Comparison of ENCODE assay signal across 22 mouse cellular contexts in genomic region chr6:6660072-6660471, GRCm38 (mm10).
A peak's percentile ranks its signal among the peaks of the same experiment; 100 is the strongest.
DNase-seq lines count a peak whose midpoint lies in the region; ATAC-seq and TF ChIP-seq lines count a peak whose summit lies in the region.
"Had no signal": no experiment of that assay in that cellular context is flagged by ENCODE, and none has a peak within 500 bp of the region (broad histone marks: within the 10 kb centered on the region; RNA-seq: fewer than 3 reads in every experiment).

No protein-coding gene starts in this region.

- DNase-seq in forebrain, embryonic 14.5 days (ENCODE audit: low spot score), result peak; percentile 37
- no peak for DNase-seq in forebrain, postnatal 0 days
- DNase-seq in forebrain, embryonic 10.5 days (ENCODE audit: extremely low spot score, low spot score), result no peak
- peak; percentile 53 for DNase-seq in brain, embryonic 14.5 days (ENCODE audit: low read depth)
- no peak for DNase-seq in lung, adult 18-20 months
- DNase-seq: adrenal gland, adult 2 months; adrenal gland, adult 8-10 months; adrenal gland, postnatal 10 days; adrenal gland, postnatal 14 days; adrenal gland, postnatal 25 days; adrenal gland, postnatal 36 days; B cell, adult 2 months; cerebellum, adult 11 months; cerebellum, adult 11-12 months; cerebellum, adult 18-20 months; cerebellum, adult 2 months had no signal

- H3K9me3 ChIP-seq in forebrain, embryonic 14.5 days (replicated peaks; ENCODE audit: control insufficient read depth, low read length), result no peaks in the 10 kb centered on the region
- no peaks in the 10 kb centered on the region for H3K9me3 ChIP-seq in forebrain, embryonic 15.5 days
- no peaks in the 10 kb centered on the region for H3K9me3 ChIP-seq in forebrain, postnatal 0 days (ENCODE audit: low read length)
- no peaks in the 10 kb centered on the region for H3K9me3 ChIP-seq in forebrain, embryonic 10.5 days
- H3K9me3 ChIP-seq: G1E had no signal

- no peaks in the 10 kb centered on the region for H3K36me3 ChIP-seq in forebrain, embryonic 14.5 days (ENCODE audit: control insufficient read depth, insufficient read depth, low read length)
- no peaks in the 10 kb centered on the region for H3K36me3 ChIP-seq in forebrain, embryonic 15.5 days
- H3K36me3 ChIP-seq in forebrain, postnatal 0 days (ENCODE audit: insufficient read depth), result no peaks in the 10 kb centered on the region
- no peaks in the 10 kb centered on the region for H3K36me3 ChIP-seq in forebrain, embryonic 10.5 days (replicated peaks)
- H3K36me3 ChIP-seq: G1E had no signal

- no peak for TF ChIP-seq CTCF in forebrain, postnatal 0 days (IDR thresholded peaks at IDR 0.05; ENCODE audit: low read depth)
- TF ChIP-seq CTCF in brain, embryonic 14.5 days (IDR thresholded peaks at IDR 0.05; ENCODE audit: borderline replicate concordance, extremely low read depth, insufficient read depth, insufficient read length), result no peak

- 45% methylated on average over 5 of the region's 5 CpGs for WGBS in forebrain, embryonic 14.5 days
- 43% methylated on average over 5 of the region's 5 CpGs for WGBS in forebrain, embryonic 15.5 days
- 36% methylated on average over 5 of the region's 5 CpGs for WGBS in forebrain, postnatal 0 days
- 72% methylated on average over 5 of the region's 5 CpGs for whole genome bisulfite sequencing in forebrain, embryonic 10.5 days

- no peak for TF ChIP-seq POLR2A in brain, embryonic 14.5 days (IDR thresholded peaks at IDR 0.05; ENCODE audit: borderline replicate concordance, extremely low read depth, insufficient read depth, insufficient read length, poor library complexity, severe bottlenecking)

- no peaks in the 10 kb centered on the region for H3K4me1 ChIP-seq in forebrain, embryonic 14.5 days (ENCODE audit: control insufficient read depth, insufficient read depth, low read length)
- H3K4me1 ChIP-seq in forebrain, embryonic 15.5 days, result 0 out of 2 replicates have a peak, but pooled peaks cover 5% of the 10 kb centered on the region
- no peaks in the 10 kb centered on the region for H3K4me1 ChIP-seq in forebrain, postnatal 0 days (ENCODE audit: insufficient read depth)
- H3K4me1 ChIP-seq in forebrain, embryonic 10.5 days, result peaks cover 2% of the 10 kb centered on the region; the same call in 1 of the 2 replicates

- H3K4me3 ChIP-seq in forebrain, embryonic 14.5 days (ENCODE audit: low read depth, low read length), result no peak overlapping the region
- no peak overlapping the region for H3K4me3 ChIP-seq in forebrain, embryonic 15.5 days
- H3K4me3 ChIP-seq in forebrain, postnatal 0 days (ENCODE audit: low read depth, low read length), result no peak overlapping the region
- H3K4me3 ChIP-seq in forebrain, embryonic 10.5 days, result no peak overlapping the region

- no peak overlapping the region for H3K27ac ChIP-seq in forebrain, embryonic 14.5 days (ENCODE audit: low read depth, low read length)
- H3K27ac ChIP-seq in forebrain, embryonic 15.5 days (replicated peaks), result no peak overlapping the region
- H3K27ac ChIP-seq in forebrain, postnatal 0 days (ENCODE audit: low read depth, low read length), result no peak overlapping the region
- no peak overlapping the region for H3K27ac ChIP-seq in forebrain, embryonic 10.5 days

- H3K4me2 ChIP-seq in forebrain, embryonic 14.5 days (ENCODE audit: low read length), result no peak overlapping the region
- H3K4me2 ChIP-seq in forebrain, embryonic 15.5 days (replicated peaks), result no peak overlapping the region
- H3K4me2 ChIP-seq in forebrain, postnatal 0 days (ENCODE audit: low read depth), result no peak overlapping the region

- H3K27me3 ChIP-seq in forebrain, embryonic 14.5 days (replicated peaks; ENCODE audit: control insufficient read depth, insufficient read depth, low read length), result no peaks in the 10 kb centered on the region
- no peaks in the 10 kb centered on the region for H3K27me3 ChIP-seq in forebrain, embryonic 15.5 days
- H3K27me3 ChIP-seq in forebrain, postnatal 0 days (ENCODE audit: insufficient read depth, low read length), result no peaks in the 10 kb centered on the region
- no peaks in the 10 kb centered on the region for H3K27me3 ChIP-seq in forebrain, embryonic 10.5 days (ENCODE audit: poor library complexity, severe bottlenecking)
- H3K27me3 ChIP-seq: CH12.LX had no signal

- H3K9ac ChIP-seq in forebrain, embryonic 14.5 days (ENCODE audit: low read length), result no peak overlapping the region
- H3K9ac ChIP-seq in forebrain, embryonic 15.5 days (replicated peaks), result no peak overlapping the region
- H3K9ac ChIP-seq in forebrain, postnatal 0 days, result no peak overlapping the region

- no peak for ATAC-seq in forebrain, embryonic 14.5 days
- ATAC-seq in forebrain, embryonic 15.5 days (replicated peaks), result no peak
- ATAC-seq in forebrain, postnatal 0 days, result peak; percentile 51; the same call in 1 of the 2 replicates
- ATAC-seq: activated CD4-positive, CD25-positive, alpha-beta regulatory T cell, adult 4 months; CD4-positive, CD25-positive, alpha-beta regulatory T cell, adult 4 months; Patski had no signal

Comparison
In these comparisons a context has a peak if more than half of its experiments do, and no peak if none do; other contexts are left out.
1. DNase-seq: peak in forebrain, embryonic 14.5 days (single experiment) and brain, embryonic 14.5 days (single experiment); none in forebrain, postnatal 0 days (single experiment), forebrain, embryonic 10.5 days (single experiment) and lung, adult 18-20 months (0 of 2).